Mouse (Mus musculus) 3T3-L1 (cell line): ENCODE data around the gene Sectm1b.
"Not testable (repeated sequence)": the region's sequence is repeated elsewhere in the genome, so short reads cannot be mapped to it uniquely, and the experiment has no call there.

Experiments used
- DNase-seq: peaks from one replicate; pipeline ENCODE4 v3.0.0-alpha.2; 2015; ENCODE audit warnings: low read depth, low spot score

The Sectm1b gene

GRCm38 (mm10) chr11:121069662-121070061 is 6.3 kb upstream of the Sectm1b start:
- DNase-seq, result not testable (repeated sequence)

DNA sequence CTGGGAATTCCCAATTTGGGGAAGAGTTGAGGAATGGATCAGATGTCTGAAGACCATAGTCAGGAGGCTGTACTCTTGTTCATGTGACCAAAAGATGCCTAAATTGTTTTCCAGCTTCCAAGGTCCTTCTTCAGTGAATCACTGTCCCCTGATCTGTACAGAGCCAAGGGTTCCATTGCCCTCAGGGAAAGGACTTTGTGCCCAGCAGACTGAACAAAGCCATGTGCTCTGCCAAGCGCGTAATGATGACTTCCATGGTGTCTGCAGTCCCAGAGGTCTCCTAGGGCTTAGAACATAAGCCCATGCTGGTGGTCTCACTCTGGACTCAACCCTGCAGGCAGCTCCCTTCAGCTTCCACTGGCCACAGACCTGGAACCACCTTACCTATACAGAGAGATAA is 4.5 kb upstream of the Sectm1b start:
- no peak for DNase-seq

- DNase-seq, result peak; percentile 31
Observed at GRCm38 (mm10) chr11:121064197-121064596, 828 bp upstream of the Sectm1b start.

DNA sequence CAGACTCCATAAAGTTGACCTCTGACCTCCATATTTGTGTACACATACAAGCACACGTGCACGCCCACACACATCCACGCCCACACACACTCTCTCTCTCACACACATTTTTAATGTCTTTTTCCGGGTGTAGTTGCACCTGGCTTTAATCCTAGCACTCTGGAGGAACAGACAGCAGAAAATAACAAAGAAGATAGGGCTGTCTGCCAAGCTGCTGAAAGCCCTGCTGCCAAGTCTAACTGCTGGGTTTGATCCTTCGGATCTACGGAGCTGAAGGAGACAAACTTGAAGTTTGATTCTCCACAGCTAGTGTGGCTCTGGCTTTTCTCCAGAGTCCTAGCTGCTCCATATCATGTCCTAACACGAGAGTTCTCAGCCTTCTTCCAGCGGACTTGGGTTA is 1.8 kb downstream of the Sectm1b start:
- DNase-seq, result no peak

- not testable (repeated sequence) for DNase-seq
Observed at GRCm38 (mm10) chr11:121060401-121061067, 2.8 kb downstream of the Sectm1b start.

GRCm38 (mm10) chr11:121059471-121059870 is 3.9 kb downstream of the Sectm1b start:
- no peak for DNase-seq

DNA sequence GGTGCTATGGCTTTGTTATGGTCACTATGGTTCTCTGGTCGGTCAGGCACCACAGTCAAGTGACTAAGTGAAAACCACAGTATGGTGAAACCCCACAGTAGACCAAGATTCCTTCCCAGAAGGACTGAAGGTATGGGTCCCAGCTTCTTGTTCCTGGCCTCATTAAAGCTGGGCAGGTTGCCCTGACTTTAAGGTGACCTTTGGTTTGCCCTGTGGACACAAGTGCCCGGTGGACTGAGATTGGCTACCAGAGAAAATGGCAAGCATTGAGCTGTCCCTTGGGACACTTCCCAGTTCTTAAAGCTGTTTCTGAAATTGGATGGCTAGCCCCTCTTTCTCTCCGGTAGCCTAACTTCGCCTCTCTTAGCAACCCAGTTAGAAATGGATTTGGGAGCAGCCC is 4.4 kb downstream of the Sectm1b start:
- DNase-seq, result no peak

- no peak for DNase-seq
Observed at GRCm38 (mm10) chr11:121058122-121058521, 5.2 kb downstream of the Sectm1b start.

DNA sequence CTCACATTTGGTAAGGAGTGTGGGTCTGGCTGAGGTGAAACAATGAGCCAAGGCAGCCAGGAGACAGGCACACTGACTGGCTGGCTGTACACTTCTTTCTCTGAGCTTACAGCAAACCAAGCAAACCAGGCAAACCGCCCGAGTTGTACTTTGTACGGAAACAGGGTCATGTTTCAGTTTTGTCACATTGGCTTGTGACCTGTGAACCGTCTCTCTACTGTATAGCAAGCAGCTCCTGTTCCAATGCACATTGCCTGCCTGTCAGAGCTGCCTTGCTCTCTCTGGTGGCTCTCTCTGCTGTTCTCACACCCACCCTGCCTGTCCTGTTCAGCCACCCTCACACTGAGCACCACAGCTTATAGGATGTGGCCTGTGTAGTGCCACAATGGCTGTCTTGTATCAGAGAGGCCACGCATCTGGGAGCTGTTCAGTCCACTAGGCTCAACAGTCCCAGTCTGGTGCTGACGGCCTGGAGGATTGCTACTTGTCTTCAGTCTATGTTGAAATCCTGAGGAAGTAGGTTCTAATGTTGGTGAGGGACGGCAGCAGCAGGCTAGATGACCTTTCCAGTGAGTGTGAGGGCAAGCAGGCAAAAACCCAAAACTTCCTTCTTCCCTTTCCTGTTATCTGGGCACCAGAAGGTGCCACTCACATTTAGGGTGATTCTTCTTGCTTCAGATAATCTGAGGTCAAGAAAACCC is 6.7 kb downstream of the Sectm1b start:
- DNase-seq, result no peak

- peak; percentile 83 for DNase-seq
Observed at GRCm38 (mm10) chr11:121053536-121053935, 9.8 kb downstream of the Sectm1b start.

- DNase-seq, result no peak
Observed at GRCm38 (mm10) chr11:121052387-121052786, 11.0 kb downstream of the Sectm1b start.

DNA sequence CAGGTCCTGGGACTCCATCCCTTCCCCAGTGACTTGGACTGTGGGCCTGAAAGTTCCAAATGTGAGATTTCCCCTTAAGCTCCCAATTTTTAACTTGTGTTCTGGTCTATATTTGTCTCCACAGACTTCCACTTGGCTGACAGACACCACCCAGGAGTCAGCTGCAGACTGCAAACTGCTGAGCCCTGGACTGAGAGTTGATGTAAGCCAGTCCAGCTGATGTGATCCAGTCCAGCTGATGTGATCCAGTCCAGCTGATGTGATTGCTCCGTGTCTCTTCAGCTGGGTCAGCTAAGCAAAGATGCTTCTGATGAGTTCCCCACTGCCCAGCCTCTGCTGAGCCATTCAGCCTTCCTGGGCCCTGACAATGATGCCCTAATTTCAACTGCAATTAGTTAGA is 11.6 kb downstream of the Sectm1b start:
- DNase-seq, result no peak

DNA sequence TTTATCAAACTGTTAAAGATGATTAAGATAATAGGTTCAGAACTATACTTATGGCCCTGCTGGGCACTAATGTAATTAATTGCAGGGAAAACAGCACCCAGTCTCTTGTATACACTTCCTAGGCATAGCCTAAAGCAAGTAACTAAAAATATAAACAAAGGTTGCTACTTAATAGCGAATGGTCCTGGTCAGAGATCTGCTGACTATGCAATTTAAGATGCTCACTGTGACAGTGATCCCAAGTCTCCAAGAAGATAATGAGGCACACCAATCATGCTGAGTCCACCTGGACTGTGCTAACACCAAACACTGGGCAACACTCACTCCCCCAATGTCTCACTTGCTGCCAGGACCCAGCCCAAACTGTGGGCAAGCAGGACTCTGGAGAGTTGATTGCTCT is 13.5 kb downstream of the Sectm1b start:
- DNase-seq, result no peak

DNA sequence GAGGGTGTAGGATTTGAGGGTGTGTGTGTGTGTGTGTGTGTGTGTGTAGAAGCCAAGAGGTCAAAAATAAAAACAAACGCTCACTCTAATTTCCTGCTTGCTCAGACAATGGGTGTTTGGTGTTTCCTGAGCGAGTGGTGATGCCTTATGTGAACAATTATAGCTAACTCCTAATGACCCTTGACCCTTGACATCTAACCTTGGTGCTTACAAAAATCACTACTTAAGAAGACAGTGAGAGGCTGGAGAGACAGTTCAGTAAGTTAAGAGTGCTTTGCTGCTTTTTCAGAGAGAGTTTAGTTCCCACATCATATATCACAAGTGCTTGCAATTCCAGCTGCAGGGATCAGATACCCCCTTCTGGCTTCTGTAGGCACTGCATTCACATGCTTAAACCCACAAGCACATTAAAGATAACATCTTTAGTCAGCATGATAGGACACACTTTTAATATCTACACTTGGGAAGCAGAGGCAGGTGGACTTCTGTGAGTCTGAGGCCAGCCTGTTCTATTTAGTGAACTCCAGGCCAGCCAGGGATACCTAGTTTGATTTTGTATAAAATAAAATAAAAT is 15.5 kb downstream of the Sectm1b start:
- DNase-seq, result peak; percentile 76

- no peak for DNase-seq
Observed at GRCm38 (mm10) chr11:121045286-121045685, 18.1 kb downstream of the Sectm1b start.

- DNase-seq, result not testable (repeated sequence)
Observed at GRCm38 (mm10) chr11:121043025-121043424, 20.3 kb downstream of the Sectm1b start.

GRCm38 (mm10) chr11:121042480-121042879 is 20.9 kb downstream of the Sectm1b start:
- DNase-seq, result no peak

- DNase-seq, result no peak
Observed at GRCm38 (mm10) chr11:121041636-121042035, 21.7 kb downstream of the Sectm1b start.

DNA sequence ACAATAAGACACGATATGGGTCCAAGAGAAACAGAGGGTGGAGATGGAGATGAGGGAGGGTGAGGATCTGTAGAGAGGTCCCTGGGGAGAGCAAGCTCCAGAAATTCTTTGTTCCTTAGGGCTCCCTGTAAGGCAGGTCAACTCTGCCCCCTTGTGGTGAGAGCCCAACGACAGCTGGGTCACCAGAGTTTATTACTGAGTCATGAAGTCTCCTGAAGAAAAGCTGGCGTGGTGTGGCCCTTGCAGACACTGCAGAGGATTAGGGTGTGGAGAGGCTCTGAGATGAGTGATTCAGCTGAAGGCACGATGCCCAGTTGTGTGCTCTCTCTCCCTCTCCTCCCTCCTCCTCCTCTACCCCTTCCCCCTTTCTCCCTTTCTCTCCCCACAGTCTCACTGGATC is 22.2 kb downstream of the Sectm1b start:
- DNase-seq, result peak; percentile 98

DNA sequence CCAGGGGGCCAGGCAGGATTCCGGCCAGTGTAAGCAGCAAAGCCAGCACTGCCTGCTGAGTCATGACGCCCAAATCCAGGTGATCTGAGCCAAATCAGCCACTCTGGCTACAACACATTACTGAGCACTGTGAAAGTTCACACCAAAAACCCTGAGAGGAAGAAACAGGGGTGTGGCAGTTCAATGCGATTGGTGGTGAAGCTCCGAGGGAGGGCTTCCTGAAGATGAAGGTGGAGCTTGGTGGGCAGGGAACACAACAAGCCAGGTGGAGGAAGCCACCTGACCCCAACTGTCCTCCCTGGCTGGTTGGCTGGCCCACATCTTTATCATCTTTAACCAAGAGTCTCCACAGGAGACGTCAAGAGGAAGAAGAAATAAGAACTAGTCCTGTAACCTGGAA is 24.1 kb downstream of the Sectm1b start, which contains the start of gene Cd7:
Gene Cd7, minus strand, starts transcription at position 117 of the 400 bp plus-strand sequence.
- DNase-seq, result no peak

DNA sequence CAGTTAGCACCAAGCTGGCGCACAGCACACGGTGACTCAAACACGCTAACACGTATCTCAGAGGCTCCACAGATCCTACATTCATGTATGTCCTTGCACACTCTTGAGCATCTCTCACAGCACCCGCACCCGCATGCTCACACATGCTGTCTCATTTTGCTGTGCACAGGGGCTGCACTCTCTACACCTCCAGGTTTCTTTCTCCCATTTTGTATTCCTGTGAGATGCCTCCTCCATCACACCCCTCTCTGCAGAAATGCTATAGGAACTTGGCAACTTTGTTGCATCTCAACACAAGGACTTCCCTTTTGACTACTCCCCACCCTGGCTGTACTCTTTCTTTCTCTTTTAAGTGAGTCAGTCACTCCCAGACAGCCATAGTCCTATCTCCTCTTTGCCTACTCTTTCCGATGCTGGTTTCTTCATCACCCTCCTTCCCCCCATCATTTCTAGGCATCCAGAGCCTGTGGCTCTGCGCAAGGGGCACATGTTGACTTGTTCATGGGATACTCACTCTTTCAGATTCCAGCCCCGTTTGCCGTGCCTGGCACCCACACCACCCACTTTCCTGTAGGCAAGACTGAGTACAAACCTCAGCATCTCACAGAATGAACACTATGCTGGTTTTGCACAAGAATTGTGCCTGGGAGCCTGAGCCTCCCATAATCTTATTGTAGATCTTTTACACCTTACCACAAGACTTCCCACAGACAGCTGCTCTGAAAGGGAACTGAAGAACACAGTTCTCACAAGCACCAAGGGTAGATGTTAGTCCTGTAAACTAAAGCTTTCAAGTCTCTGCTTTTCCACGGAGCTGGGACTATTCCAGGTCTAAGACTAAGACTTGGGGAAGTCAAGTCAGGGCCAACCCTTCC is 24.8 kb downstream of the Sectm1b start:
- DNase-seq, result no peak

DNA sequence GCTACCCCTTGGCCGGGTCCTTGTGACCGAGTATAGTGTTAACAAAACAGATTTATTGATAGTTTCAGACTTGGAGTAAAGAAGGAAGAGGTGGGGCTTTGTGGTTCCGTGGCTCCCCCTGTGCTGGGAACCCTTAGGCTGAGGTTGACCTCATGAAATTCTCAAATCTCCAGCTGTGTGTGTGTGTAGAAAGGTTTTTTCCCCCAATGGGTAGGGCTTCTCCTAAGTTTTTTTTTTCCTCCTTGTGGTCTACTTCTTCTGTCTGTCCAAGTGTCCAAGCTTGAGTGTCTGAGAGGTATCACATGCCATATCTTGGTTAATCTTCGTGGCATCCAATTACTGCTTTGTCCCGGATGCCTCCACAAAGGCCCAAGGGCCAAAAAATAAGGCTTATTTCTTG is 30.3 kb downstream of the Sectm1b start:
- no peak for DNase-seq
